Mouse (Mus musculus): ENCODE data around the gene Elp4.

Elp4 gene

DNA sequence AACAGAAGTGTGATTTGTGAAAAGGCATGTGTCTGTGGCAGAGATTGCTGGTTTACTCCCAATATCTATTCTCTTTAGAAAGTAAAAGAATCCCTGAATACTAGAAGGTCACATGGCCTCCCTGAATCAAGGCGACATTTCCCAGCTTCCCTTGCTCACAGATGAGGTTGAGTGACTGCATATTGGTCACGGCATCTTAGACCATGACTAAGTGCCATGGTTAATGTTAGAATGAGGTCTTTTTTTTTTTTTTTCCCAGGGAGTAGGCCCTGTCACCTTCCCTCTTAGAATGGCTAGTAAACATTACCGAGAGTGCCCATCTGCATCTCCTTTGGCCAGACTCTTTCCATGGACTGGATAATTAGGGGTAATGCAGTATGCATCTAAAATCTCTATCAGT, 193.9 kb downstream of the Elp4 start:
- no peak for DNase-seq

DNA sequence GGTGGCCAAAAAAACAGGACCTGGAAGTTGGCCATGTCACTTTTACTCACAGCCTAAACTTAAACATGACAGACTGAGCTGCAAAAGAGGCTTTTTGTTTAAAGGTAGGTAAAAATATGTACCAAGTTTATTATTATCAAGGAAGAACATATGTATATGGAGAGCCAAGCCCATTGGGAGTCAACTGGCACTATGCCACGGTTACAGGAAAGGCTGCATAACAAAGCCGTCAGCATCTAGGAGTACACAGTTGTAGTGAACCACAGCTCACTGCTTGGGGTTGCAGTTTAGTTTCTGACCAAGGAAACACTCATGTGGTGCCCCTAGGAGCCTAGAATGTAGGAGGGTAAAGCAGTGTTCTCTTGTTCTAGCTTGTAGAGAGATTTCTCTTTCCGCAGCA, 195.2 kb downstream of the Elp4 start:
- DNase-seq, result no peak

- no peak for DNase-seq
These were observed 199.0 kb downstream of the Elp4 start for GRCm38 (mm10) chr2:105705320-105705719.

DNA sequence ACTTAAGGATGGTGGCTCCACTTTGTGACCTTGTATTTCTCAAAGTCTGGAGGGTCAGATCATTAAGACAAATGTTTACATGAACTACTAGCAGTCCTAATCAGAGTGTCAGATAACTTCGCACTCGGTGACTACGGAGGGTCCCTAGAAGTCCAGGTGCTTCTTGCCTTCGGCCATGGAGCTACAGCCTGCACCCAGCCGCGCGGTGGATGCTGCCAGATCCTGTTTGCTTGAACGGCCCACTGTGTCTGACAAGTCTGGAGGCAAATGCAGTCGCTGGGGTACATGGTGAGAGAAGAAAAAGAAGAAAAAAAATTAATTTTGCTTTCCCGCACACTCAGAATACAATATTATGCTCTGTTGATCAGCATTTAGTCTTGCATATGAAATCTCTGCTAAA, 201.8 kb downstream of the Elp4 start:
- DNase-seq, result no peak

DNA sequence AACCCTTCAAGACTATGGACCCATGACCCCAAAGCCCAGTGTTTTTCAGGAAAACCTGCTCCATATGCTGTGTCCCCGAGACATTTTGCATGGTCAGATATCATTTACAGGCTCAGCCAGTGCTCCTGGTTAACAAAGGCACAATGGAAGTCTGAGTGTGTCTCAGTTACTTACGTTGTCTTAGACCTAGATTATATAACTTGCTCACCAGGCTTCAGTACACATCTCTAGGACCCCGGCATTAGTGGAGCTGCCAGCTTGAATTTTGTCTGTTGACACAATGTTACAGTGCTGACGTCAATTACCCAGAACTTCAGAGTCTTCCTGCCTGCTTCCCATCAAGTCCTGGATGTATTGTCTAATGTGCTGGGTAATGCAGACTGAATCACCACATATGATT, 202.6 kb downstream of the Elp4 start:
- DNase-seq, result no peak

GRCm38 (mm10) chr2:105698631-105699030, 205.7 kb downstream of the Elp4 start:
- no peak for DNase-seq

- DNase-seq, result no peak
These were observed 206.6 kb downstream of the Elp4 start for GRCm38 (mm10) chr2:105697741-105698140.

DNA sequence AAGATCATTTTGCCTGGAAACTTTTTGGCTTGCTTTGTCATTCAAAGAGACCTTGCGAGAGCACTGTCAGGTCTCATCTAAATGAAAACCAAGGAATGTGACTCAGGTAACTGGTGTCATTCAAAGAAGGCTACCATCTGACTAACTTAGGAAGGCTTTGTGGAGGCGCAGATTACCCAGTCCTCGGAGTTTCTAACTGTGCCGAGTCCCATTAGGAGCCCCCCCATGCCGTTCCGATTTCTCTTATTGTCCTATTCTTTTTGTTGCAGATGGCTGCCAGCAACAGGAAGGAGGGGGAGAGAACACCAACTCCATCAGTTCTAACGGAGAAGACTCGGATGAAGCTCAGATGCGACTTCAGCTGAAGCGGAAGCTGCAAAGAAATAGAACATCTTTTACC, 213.1 kb downstream of the Elp4 start:
- no peak for DNase-seq

DNA sequence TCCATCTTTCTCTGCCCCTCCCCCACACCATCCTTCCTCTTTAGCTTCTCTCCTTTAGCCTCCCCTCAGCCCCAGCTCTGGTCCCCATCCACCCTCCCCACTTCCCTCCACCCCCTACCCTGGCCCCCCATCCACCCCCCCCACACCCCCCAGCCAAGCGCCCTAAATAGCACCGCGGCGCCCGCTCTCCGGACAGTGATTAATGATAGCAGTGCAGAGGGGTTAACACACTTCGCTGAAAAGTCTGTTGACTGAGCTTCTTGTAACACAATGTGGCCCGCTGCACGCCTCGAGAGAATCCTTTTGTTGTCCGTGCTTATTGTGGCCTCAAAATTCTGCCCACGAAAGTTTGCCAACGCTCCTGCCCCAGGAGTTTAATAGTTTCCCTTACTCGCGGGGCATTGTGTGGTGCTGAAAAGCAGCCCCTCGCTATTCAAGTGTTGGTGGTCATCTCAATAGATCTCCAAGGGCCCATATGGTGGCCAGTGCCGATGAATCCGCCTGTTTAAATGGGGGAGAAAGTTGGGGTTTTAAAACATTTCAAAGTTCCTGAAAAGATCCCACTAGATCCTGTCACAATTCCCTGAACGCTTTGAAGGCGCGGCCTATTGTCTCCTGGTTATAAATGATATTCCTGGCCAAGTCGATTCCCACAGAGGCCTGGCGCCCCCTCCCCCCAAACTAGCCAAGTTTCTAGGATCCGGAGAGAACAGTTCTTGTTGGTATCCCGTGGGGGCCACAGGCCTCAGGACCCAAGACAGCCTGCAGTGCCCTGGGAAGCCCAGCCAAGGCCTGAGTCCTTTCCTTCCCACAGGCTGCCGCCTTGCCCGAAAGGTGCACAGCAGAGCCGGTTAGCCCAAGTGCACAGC, 214.4 kb downstream of the Elp4 start:
- no peak for DNase-seq

DNA sequence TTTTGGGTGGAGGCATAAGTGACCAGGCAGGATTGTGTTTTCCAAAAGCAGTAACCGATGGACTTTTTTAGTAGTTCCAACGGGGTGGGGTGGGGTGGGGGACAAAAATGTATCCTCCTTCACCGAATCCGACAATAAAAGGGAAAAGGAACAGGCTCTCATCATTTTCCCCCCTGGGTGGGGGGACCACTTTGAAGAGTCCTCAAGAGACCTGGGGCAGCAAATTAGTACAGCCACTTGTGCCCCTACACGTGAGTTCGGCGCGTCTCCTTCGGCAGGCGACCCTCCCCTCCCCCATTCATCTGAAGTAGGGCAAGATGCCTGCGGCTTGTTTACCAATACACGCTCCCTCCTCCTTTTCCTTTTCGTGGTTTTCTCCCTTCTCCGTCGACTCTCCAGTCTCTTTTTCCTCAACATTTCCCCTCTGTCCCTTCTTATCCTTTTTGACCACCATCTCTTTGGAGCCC, 215.0 kb downstream of the Elp4 start:
- no peak for DNase-seq

DNA sequence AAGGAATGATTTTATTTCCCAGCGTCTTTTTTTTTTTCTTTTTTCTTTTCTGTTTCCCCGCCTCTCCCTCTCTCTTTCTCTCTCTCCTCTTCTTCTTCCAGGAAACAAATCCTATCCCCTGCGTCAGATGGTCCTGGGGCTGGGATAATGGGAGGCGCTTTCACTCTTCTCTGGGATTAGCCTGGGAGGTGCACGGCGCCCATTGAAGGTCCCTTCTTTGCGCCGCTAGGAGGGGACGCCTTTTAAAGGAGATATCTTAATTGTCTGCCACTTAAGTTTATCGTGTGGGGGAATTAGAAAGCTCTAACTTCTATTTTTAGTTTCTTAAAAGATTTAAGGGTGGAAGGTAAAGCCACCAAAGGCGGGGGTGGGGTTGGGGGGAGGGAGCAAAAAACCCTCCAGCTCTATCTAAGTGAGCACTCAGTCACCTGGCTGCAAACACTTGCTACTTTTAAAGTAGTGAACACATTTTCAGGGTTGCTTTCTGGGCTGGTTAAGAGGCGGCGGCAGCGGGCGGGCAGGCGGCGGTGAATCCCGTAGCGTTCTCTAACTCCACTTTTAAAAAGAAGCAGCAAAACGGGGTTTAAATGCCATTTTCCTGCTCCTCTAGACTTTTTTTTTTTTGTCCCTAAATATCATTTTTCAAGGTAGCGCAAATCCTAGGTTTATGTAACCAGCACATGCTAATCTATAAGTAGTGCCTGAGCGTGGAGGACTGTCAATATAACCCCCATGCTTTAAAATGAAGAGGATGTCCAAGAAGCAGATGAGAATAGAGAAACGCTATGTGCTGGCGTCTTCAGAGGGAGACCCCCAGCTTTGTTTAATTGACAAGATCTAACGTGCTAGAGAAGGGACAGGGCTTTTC, 215.7 kb downstream of the Elp4 start:
- no peak for DNase-seq

DNA sequence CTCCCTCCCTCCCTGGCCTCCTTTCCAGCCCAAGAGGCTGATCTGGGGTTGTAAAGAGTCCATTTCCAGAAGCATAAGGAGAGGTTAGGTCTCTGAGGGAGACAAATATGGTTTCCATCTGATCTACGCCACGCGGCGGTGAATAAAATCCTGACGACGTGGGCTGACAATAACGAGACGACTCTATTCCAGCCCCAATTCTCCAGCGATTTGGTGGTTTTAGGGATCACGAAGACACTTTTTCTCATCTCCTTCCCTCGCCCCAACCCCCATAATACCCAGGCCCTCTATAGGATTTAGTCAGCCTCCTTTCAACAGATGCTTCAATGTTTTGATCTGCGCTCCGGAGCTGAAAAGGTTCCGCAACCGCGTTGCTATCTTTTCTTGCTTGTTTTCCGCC, 216.4 kb downstream of the Elp4 start:
- no peak for DNase-seq

DNA sequence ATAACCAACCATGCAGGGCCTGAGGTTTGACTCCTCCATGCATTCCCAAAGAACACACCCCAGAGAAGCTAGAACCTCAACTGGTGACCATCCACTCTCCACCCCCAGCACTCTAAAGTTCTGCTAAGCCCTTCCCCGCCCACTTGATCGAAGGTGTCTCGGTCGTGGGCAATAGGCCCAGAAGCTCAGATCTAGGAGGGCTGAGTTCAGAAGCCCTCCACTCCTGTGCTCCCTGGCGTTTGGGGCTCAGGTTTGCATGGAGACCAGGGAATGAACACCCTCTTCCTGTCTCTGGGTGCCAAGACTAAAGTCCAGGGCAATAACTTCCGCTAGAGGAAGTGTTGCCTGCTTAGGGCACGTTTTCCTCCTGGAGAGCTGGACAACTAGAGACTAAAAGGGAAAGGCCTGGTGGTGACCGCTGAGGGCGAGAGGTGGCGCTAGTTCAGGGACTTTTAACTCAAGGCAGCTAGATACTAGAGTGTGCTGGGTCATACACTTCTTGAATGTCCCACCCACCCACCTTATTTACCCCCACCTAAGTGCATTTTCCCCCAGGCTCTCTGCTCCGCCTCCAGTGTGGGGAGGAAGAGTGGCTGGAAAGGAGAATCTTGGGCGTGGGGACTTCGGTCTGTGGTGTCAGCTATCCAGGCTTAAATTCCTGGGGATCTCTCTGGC, 216.9 kb downstream of the Elp4 start:
- DNase-seq, result no peak

GRCm38 (mm10) chr2:105686363-105687316, 217.7 kb downstream of the Elp4 start:
- no peak for DNase-seq

- no peak for DNase-seq
These were observed 218.7 kb downstream of the Elp4 start for GRCm38 (mm10) chr2:105685651-105686050.

GRCm38 (mm10) chr2:105684991-105685650, 219.2 kb downstream of the Elp4 start:
- DNase-seq, result no peak

DNA sequence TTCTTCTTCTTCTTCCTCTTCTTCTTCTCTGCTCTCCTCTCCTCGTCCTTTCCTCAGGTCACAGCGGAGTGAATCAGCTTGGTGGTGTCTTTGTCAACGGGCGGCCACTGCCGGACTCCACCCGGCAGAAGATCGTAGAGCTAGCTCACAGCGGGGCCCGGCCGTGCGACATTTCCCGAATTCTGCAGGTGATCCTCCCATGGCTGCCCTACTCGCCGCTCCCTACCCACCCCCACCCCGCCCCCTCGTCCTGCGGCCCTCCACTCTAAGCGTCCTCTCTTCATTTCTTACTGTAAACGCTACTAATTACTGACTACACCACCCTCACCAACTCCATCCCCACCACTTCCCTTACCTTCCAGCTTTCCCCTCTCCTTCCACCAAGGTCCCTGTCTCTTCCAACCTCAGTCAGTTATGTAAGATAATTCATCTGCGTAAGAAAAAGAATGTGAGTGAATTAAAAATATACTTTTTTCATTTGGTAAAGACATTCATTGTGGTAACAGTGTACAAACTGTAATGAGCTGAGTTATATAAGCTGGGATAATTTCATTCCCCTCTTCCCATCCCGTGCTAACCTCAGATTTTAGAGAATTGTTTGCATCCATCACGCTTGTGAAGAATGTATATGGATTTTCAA, 220.5 kb downstream of the Elp4 start:
- DNase-seq, result no peak

GRCm38 (mm10) chr2:105682634-105683351, 221.6 kb downstream of the Elp4 start:
- no peak for DNase-seq

GRCm38 (mm10) chr2:105682011-105682501, 222.3 kb downstream of the Elp4 start:
- DNase-seq, result no peak
